Mouse (Mus musculus) layer of hippocampus, adult 11-12 months (tissue): Measurements from ENCODE around the gene Tex264.

Experiments used
- DNase-seq: peaks from one replicate; pipeline ENCODE4 v3.0.0; 2022; ENCODE audit warnings: low spot score

Gene Tex264

GRCm38 (mm10) chr9:106685249-106686101, at the start of gene Tex264:
TSS of gene Tex264 (minus strand) at chr9:106685927.
- peak; percentile 87 for DNase-seq

- no peak for DNase-seq
Observed at GRCm38 (mm10) chr9:106733690-106734089, 48.0 kb upstream of the Tex264 start.

- no peak for DNase-seq
Observed at GRCm38 (mm10) chr9:106729416-106729815, 43.7 kb upstream of the Tex264 start.

GRCm38 (mm10) chr9:106726891-106727290, 41.2 kb upstream of the Tex264 start:
- DNase-seq, result no peak

- no peak for DNase-seq
Observed at GRCm38 (mm10) chr9:106725435-106725834, 39.7 kb upstream of the Tex264 start.

- no peak for DNase-seq
Observed at GRCm38 (mm10) chr9:106724864-106725263, 39.1 kb upstream of the Tex264 start.

- DNase-seq, result no peak
Observed at GRCm38 (mm10) chr9:106716729-106717128, 31.0 kb upstream of the Tex264 start.

GRCm38 (mm10) chr9:106716232-106716631, 30.5 kb upstream of the Tex264 start:
- DNase-seq, result no peak

- DNase-seq, result no peak
Observed at GRCm38 (mm10) chr9:106712470-106712869, 26.7 kb upstream of the Tex264 start.

- DNase-seq, result no peak
Observed at GRCm38 (mm10) chr9:106692973-106693481, 7.3 kb upstream of the Tex264 start.

GRCm38 (mm10) chr9:106688834-106689233, 3.1 kb upstream of the Tex264 start:
- no peak for DNase-seq

GRCm38 (mm10) chr9:106686983-106687650, 1.4 kb upstream of the Tex264 start:
- DNase-seq, result peak; percentile 83

GRCm38 (mm10) chr9:106684918-106685248, 844 bp downstream of the Tex264 start:
- no peak for DNase-seq

- no peak for DNase-seq
Observed at GRCm38 (mm10) chr9:106684093-106684872, 1.4 kb downstream of the Tex264 start.

GRCm38 (mm10) chr9:106681026-106681425, 4.7 kb downstream of the Tex264 start:
- DNase-seq, result no peak

GRCm38 (mm10) chr9:106678242-106678641, 7.5 kb downstream of the Tex264 start:
- no peak for DNase-seq

GRCm38 (mm10) chr9:106677702-106678101, 8.0 kb downstream of the Tex264 start:
- no peak for DNase-seq

- DNase-seq, result no peak
Observed at GRCm38 (mm10) chr9:106676571-106676970, 9.2 kb downstream of the Tex264 start.

- DNase-seq, result no peak
Observed at GRCm38 (mm10) chr9:106675965-106676364, 9.8 kb downstream of the Tex264 start.

- DNase-seq, result peak; percentile 89
Observed at GRCm38 (mm10) chr9:106675480-106675879, 10.2 kb downstream of the Tex264 start.

- DNase-seq, result no peak
Observed at GRCm38 (mm10) chr9:106673860-106674259, 11.9 kb downstream of the Tex264 start.

GRCm38 (mm10) chr9:106664856-106665255, 20.9 kb downstream of the Tex264 start:
- DNase-seq, result no peak
